Mouse (Mus musculus): ENCODE data around the gene Lamb2. TPM values are rescaled to one million over a fixed set of nuclear protein-coding genes. Genes with fewer than 3 reads are reported as not detected.

Gene Lamb2
- polyA plus RNA-seq, 1 experiment from 2014 or later = 18.7 TPM

DNA sequence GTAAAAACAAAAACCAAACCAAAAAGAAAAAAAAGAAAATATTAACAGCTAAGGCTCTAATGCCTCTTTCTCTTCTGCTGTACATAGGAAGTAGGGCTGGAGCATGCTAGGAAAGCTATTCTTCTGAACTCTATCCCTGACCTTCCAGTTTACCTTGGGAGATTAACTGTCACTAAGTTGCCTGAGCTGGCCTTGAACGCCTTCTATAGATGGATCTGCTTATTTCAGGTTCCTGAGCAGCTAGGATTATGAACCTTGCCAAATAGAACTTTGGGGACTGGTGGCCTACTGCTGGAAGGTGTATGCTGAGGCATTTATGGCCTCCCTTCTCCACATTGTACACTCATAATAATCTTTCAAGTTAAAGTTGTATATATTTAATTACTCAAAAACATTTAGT is 51.4 kb downstream of the Lamb2 start:
- no peak overlapping the region for H3K4me2 ChIP-seq
- 97% methylated on average over 1 of the region's 1 CpGs for WGBS
- no peaks in the 10 kb centered on the region for H3K4me1 ChIP-seq (replicated peaks; ENCODE audit: control insufficient read depth, insufficient read depth, low read length)
- DNase-seq (ENCODE audit: low spot score) (no peak), ATAC-seq (replicated peaks; ENCODE audit: low FRiP score) (no peak)
- H3K9me3 ChIP-seq (ENCODE audit: control insufficient read depth, low read length) = no peaks in the 10 kb centered on the region
- H3K27ac ChIP-seq (ENCODE audit: low read depth, low read length) = no peak overlapping the region
- no peak overlapping the region for H3K4me3 ChIP-seq (ENCODE audit: low read depth, low read length)
- H3K27me3 ChIP-seq (replicated peaks; ENCODE audit: control insufficient read depth, insufficient read depth, low read length) = no peaks in the 10 kb centered on the region
- no peak overlapping the region for H3K9ac ChIP-seq (ENCODE audit: low read depth, low read length)
- H3K36me3 ChIP-seq (ENCODE audit: control insufficient read depth, insufficient read depth, low read length) = peaks cover 51% of the 10 kb centered on the region

DNA sequence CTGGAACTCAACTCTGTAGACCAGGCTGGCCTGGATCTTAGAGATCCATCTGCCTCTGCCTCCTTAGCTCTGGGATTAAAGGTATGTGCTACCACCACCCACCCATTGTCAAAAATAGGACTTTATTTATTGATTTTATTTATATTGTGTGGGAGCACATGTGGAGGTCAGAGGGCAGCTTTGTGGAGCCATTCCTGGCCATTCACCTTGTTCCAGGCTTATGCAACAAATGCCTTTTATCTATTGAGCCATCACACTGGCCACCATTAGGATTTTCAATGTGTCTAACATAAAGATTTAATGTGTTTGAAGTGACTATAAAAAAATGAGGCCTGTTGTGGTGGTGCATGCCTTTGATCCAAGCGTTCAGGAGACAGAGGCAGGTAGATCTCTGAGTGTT is 52.0 kb downstream of the Lamb2 start:
- no peak overlapping the region for H3K4me3 ChIP-seq (ENCODE audit: low read depth, low read length)
- 83% methylated on average over 1 of the region's 1 CpGs for WGBS
- H3K27me3 ChIP-seq (replicated peaks; ENCODE audit: control insufficient read depth, insufficient read depth, low read length) = no peaks in the 10 kb centered on the region
- ATAC-seq (replicated peaks; ENCODE audit: low FRiP score) (no peak), DNase-seq (ENCODE audit: low spot score) (no peak)
- H3K36me3 ChIP-seq (ENCODE audit: control insufficient read depth, insufficient read depth, low read length) = peaks cover 55% of the 10 kb centered on the region
- H3K27ac ChIP-seq (ENCODE audit: low read depth, low read length) = no peak overlapping the region
- no peaks in the 10 kb centered on the region for H3K4me1 ChIP-seq (replicated peaks; ENCODE audit: control insufficient read depth, insufficient read depth, low read length)
- no peak overlapping the region for H3K9ac ChIP-seq (ENCODE audit: low read depth, low read length)
- H3K9me3 ChIP-seq (ENCODE audit: control insufficient read depth, low read length) = no peaks in the 10 kb centered on the region
- no peak overlapping the region for H3K4me2 ChIP-seq

Other genes starting within 250 kb of the Lamb2 start
- 41.1 and 41.5 TPM in 2 replicates for gene Dag1, start 215.8 kb upstream of the Lamb2 start, polyA plus RNA-seq (2014; fragmentation: Nextera tagmentation; extraction: Ambion mirVana)
- gene Nicn1, start 189.3 kb upstream of the Lamb2 start, polyA plus RNA-seq (2014; fragmentation: Nextera tagmentation; extraction: Ambion mirVana) = 11.3 and 13.9 TPM in 2 replicates
- 16.0 and 16.5 TPM in 2 replicates for gene Amt, start 182.9 kb upstream of the Lamb2 start, polyA plus RNA-seq (2014; fragmentation: Nextera tagmentation; extraction: Ambion mirVana)
- gene Rhoa, start 173.6 kb upstream of the Lamb2 start, polyA plus RNA-seq (2014; fragmentation: Nextera tagmentation; extraction: Ambion mirVana) = 254 and 264 TPM in 2 replicates
- gene Tcta, start 173.6 kb upstream of the Lamb2 start, polyA plus RNA-seq (2014; fragmentation: Nextera tagmentation; extraction: Ambion mirVana) = 14.9 and 16.1 TPM in 2 replicates
- gene Gpx1, start 140.8 kb upstream of the Lamb2 start, polyA plus RNA-seq (2014; fragmentation: Nextera tagmentation; extraction: Ambion mirVana) = 2,990 and 3,052 TPM in 2 replicates
- gene Usp4, start 131.9 kb upstream of the Lamb2 start, polyA plus RNA-seq (2014; fragmentation: Nextera tagmentation; extraction: Ambion mirVana) = 114 and 122 TPM in 2 replicates
- 0.81 and 1.3 TPM in 2 replicates for gene 1700102P08Rik, start 86.9 kb upstream of the Lamb2 start, polyA plus RNA-seq (2014; fragmentation: Nextera tagmentation; extraction: Ambion mirVana)
- 0.82 and 0.88 TPM in 2 replicates for gene Ccdc36, start 51.3 kb upstream of the Lamb2 start, polyA plus RNA-seq (2014; fragmentation: Nextera tagmentation; extraction: Ambion mirVana)
- not detected in 2 replicates for gene BC048562, start 43.3 kb upstream of the Lamb2 start, polyA plus RNA-seq (2014; fragmentation: Nextera tagmentation; extraction: Ambion mirVana)
- gene Ccdc71, start 19.2 kb upstream of the Lamb2 start, polyA plus RNA-seq (2014; fragmentation: Nextera tagmentation; extraction: Ambion mirVana) = 48.6 and 51.1 TPM in 2 replicates
- gene Klhdc8b, start 18.2 kb upstream of the Lamb2 start, polyA plus RNA-seq (2014; fragmentation: Nextera tagmentation; extraction: Ambion mirVana) = 24.2 and 26.8 TPM in 2 replicates
- gene Usp19, start 10.9 kb downstream of the Lamb2 start, polyA plus RNA-seq (2014; fragmentation: Nextera tagmentation; extraction: Ambion mirVana) = 57.5 and 66.8 TPM in 2 replicates
- 120 and 122 TPM in 2 replicates for gene Qars, start 28.0 kb downstream of the Lamb2 start, polyA plus RNA-seq (2014; fragmentation: Nextera tagmentation; extraction: Ambion mirVana)
- 106 and 116 TPM in 2 replicates for gene Qrich1, start 37.1 kb downstream of the Lamb2 start, polyA plus RNA-seq (2014; fragmentation: Nextera tagmentation; extraction: Ambion mirVana)
- gene Impdh2, start 80.5 kb downstream of the Lamb2 start, polyA plus RNA-seq (2014; fragmentation: Nextera tagmentation; extraction: Ambion mirVana) = 285 and 298 TPM in 2 replicates
- gene Ndufaf3, start 87.7 kb downstream of the Lamb2 start, polyA plus RNA-seq (2014; fragmentation: Nextera tagmentation; extraction: Ambion mirVana) = 45.9 and 46.2 TPM in 2 replicates
- gene Dalrd3, start 90.2 kb downstream of the Lamb2 start, polyA plus RNA-seq (2014; fragmentation: Nextera tagmentation; extraction: Ambion mirVana) = 102 and 106 TPM in 2 replicates
- 51.8 and 54.0 TPM in 2 replicates for gene Wdr6, start 99.0 kb downstream of the Lamb2 start, polyA plus RNA-seq (2014; fragmentation: Nextera tagmentation; extraction: Ambion mirVana)
- gene P4htm, start 117.9 kb downstream of the Lamb2 start, polyA plus RNA-seq (2014; fragmentation: Nextera tagmentation; extraction: Ambion mirVana) = 2.1 and 2.5 TPM in 2 replicates
- 47.7 and 54.2 TPM in 2 replicates for gene Arih2, start 169.7 kb downstream of the Lamb2 start, polyA plus RNA-seq (2014; fragmentation: Nextera tagmentation; extraction: Ambion mirVana)
- 25.0 and 30.0 TPM in 2 replicates for gene Slc25a20, start 182.4 kb downstream of the Lamb2 start, polyA plus RNA-seq (2014; fragmentation: Nextera tagmentation; extraction: Ambion mirVana)
- gene Prkar2a, start 209.6 kb downstream of the Lamb2 start, polyA plus RNA-seq (2014; fragmentation: Nextera tagmentation; extraction: Ambion mirVana) = 23.8 and 26.2 TPM in 2 replicates